Mouse (Mus musculus) megakaryocyte, embryonic 14.5 days (primary cell): ENCODE measurements at regions not wholly inside any gene's neighbourhood (a gene's known extent, or its start where the extent isn't known, plus 50 kb on each side); places are given as distances from the start of the nearest gene placed in this dataset.

Experiments used
- FLI1 ChIP-seq: IDR thresholded peaks from 2 replicates; pipeline ENCODE4 v1.6.1; 2012; ENCODE audit warnings: low read length, inconsistent platforms, mixed read lengths
- GATA1 ChIP-seq: IDR thresholded peaks from 3 replicates; pipeline ENCODE4 v1.6.1; 2012; ENCODE audit warnings: mixed read lengths, low read length, inconsistent platforms, borderline replicate concordance

GRCm38 (mm10) chr14:97511318-97511717 is 658.2 kb downstream of the Dach1 start:
- TF ChIP-seq GATA1, result no peak
- no peak for TF ChIP-seq FLI1
